Mouse (Mus musculus) intestine, embryonic 16.5 days (tissue): ENCODE data around the gene Aldh3b3. TPM values are rescaled to one million over a fixed set of nuclear protein-coding genes. Genes with fewer than 3 reads are reported as not detected.
A peak's percentile ranks its signal among the peaks of the same experiment; 100 is the strongest.
"Not testable (repeated sequence)": the region's sequence is repeated elsewhere in the genome, so short reads cannot be mapped to it uniquely, and the experiment has no call there.

Experiments
- ATAC-seq: fragments of 200-750 bp; cut with Nextera tagmentation; 2 replicates; pipeline ENCODE4 v1.8.0; 2017; ENCODE audit warnings: moderate TSS enrichment, moderate library complexity
- H3K27ac ChIP-seq: fragments of 300-500 bp; sonication (generic); 2 replicates; pipeline ENCODE4 v1.5.1; 2014; ENCODE audit warnings: mild to moderate bottlenecking, low read length
- H3K27me3 ChIP-seq: fragments of 300-500 bp; sonication (generic); replicated peaks from 2 replicates; pipeline ENCODE4 v1.6.1; 2014; ENCODE audit warnings: low read length, control low read depth, mixed read lengths; ENCODE audit not compliant: control insufficient read depth, insufficient read depth
- H3K36me3 ChIP-seq: fragments of 300-500 bp; sonication (generic); 2 replicates; pipeline ENCODE4 v1.6.1; 2014; ENCODE audit warnings: low read length, control low read depth; ENCODE audit not compliant: control insufficient read depth, insufficient read depth
- H3K4me1 ChIP-seq: fragments of 300-500 bp; sonication (generic); 2 replicates; pipeline ENCODE4 v1.6.1; 2014; ENCODE audit warnings: low read length, control low read depth, mixed read lengths; ENCODE audit not compliant: control insufficient read depth, insufficient read depth
- H3K4me2 ChIP-seq: fragments of 300-500 bp; sonication (generic); 2 replicates; pipeline ENCODE4 v1.6.1; 2014; ENCODE audit warnings: low read depth, low read length, control low read depth
- H3K4me3 ChIP-seq: fragments of 300-500 bp; sonication (generic); 2 replicates; pipeline ENCODE4 v1.5.1; 2014; ENCODE audit warnings: mild to moderate bottlenecking, low read length
- H3K9ac ChIP-seq: fragments of 300-500 bp; sonication (generic); 2 replicates; pipeline ENCODE4 v1.6.1; 2014; ENCODE audit warnings: low read depth, low read length
- H3K9me3 ChIP-seq: fragments of 300-500 bp; sonication (generic); 2 replicates; pipeline ENCODE4 v1.6.1; 2016; ENCODE audit warnings: low read length, control low read depth; ENCODE audit not compliant: control insufficient read depth
- WGBS: fragments of 180-500 bp; shearing (Covaris S2); extraction: QIAGEN DNeasy Blood & Tissue Kit; methylation state at CpG from one replicate; pipeline ENCODE4 v1.1.7; 2014; 5-methylcytosine and 5-hydroxymethylcytosine counted together
- polyA plus RNA-seq: library from polyadenylated mRNA; unstranded; fragments of >200 nt; fragmentation: Nextera tagmentation; extraction: Ambion mirVana; gene quantifications from 2 replicates; pipeline ENCODE4 v1.2.1, GENCODE M21; 2015

Gene Aldh3b3
- polyA plus RNA-seq, 1 experiment from 2014 or later, result not detected

DNA sequence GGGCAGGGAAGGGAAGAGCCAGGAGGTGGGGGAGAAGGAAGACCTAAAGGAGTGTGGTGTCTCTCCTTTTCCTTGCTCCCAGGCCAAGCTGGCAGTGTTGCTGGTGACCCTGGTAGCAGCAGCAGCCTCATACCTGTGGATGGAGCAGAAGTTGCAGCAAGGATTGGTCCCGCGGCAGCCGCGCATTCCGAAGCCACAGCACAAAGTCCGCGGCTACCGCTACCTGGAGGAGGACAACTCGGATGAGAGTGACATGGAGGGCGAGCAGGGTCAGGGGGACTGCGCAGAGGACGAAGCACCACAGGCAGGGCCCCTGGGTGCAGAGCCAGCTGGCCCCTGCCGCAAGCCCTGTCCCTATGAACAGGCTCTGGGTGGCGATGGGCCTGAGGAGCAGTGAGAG lies 9.9 kb upstream of the Aldh3b3 start:
- no peak overlapping the region for H3K4me2 ChIP-seq
- H3K4me3 ChIP-seq, result no peak overlapping the region
- no peaks in the 10 kb centered on the region for H3K9me3 ChIP-seq
- H3K9ac ChIP-seq, result no peak overlapping the region
- no peak for ATAC-seq
- 70% methylated on average over 14 of the region's 14 CpGs for WGBS
- no peaks in the 10 kb centered on the region for H3K36me3 ChIP-seq
- 0 out of 2 replicates have a peak, but pooled peaks cover 3% of the 10 kb centered on the region for H3K4me1 ChIP-seq
- H3K27me3 ChIP-seq, result no peaks in the 10 kb centered on the region
- H3K27ac ChIP-seq, result no peak overlapping the region

DNA sequence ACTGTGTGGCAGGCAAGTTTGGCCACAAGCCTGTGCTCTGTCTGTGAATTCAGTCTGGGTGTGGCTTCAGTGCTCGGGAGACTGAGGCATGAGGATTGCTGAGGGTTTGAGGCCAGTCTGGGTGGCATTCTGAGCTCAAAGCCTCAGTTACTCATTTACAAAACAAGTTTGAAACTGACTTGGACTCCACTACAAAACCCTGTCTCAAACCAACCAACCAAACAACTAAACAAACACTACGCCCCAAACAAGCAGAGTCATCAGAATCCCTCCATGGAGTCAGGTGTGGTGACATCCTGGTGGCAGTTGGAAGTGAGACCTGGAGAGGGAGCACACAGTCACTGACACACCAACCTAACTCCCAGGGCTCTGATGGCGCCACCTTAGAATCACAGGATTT lies 8.1 kb upstream of the Aldh3b3 start:
- Histone ChIP-seq H3K27me3 (no peaks in the 10 kb centered on the region), H3K9ac (no peak overlapping the region), H3K4me3 (no peak overlapping the region), H3K36me3 (no peaks in the 10 kb centered on the region), H3K9me3 (no peaks in the 10 kb centered on the region), H3K4me1 (0 out of 2 replicates have a peak, but pooled peaks cover 3% of the 10 kb centered on the region), H3K27ac (no peak overlapping the region), H3K4me2 (no peak overlapping the region)
- ATAC-seq, result no peak
- 86% methylated on average over 3 of the region's 3 CpGs for WGBS

GRCm38 (mm10) chr19:3951461-3951860 lies 7.0 kb upstream of the Aldh3b3 start:
- Histone ChIP-seq H3K9ac (no peak overlapping the region), H3K4me3 (no peak overlapping the region), H3K36me3 (no peaks in the 10 kb centered on the region), H3K27me3 (no peaks in the 10 kb centered on the region), H3K27ac (no peak overlapping the region), H3K4me1 (peaks cover 3% of the 10 kb centered on the region; the same call in 1 of the 2 replicates), H3K4me2 (no peak overlapping the region), H3K9me3 (no peaks in the 10 kb centered on the region)
- ATAC-seq, result no peak

GRCm38 (mm10) chr19:3952099-3952498 lies 6.3 kb upstream of the Aldh3b3 start:
- Histone ChIP-seq H3K4me2 (no peak overlapping the region), H3K36me3 (no peaks in the 10 kb centered on the region), H3K4me3 (no peak overlapping the region), H3K27ac (no peak overlapping the region), H3K9me3 (no peaks in the 10 kb centered on the region), H3K4me1 (peaks cover 3% of the 10 kb centered on the region; the same call in 1 of the 2 replicates), H3K27me3 (no peaks in the 10 kb centered on the region), H3K9ac (no peak overlapping the region)
- WGBS, result 59% methylated on average over 1 of the region's 1 CpGs
- ATAC-seq, result no peak

GRCm38 (mm10) chr19:3955033-3955432 lies 3.4 kb upstream of the Aldh3b3 start:
- no peak overlapping the region for H3K9ac ChIP-seq
- no peak overlapping the region for H3K4me3 ChIP-seq
- no peaks in the 10 kb centered on the region for H3K36me3 ChIP-seq
- ATAC-seq, result no peak
- WGBS, result 72% methylated on average over 3 of the region's 3 CpGs
- no peak overlapping the region for H3K4me2 ChIP-seq
- peaks cover 3% of the 10 kb centered on the region; the same call in 1 of the 2 replicates for H3K4me1 ChIP-seq
- no peaks in the 10 kb centered on the region for H3K27me3 ChIP-seq
- no peak overlapping the region for H3K27ac ChIP-seq
- no peaks in the 10 kb centered on the region for H3K9me3 ChIP-seq

GRCm38 (mm10) chr19:3955804-3956203 lies 2.6 kb upstream of the Aldh3b3 start:
- Histone ChIP-seq H3K9me3 (no peaks in the 10 kb centered on the region), H3K9ac (no peak overlapping the region), H3K27ac (no peak overlapping the region), H3K4me1 (peaks cover 3% of the 10 kb centered on the region; the same call in 1 of the 2 replicates), H3K36me3 (no peaks in the 10 kb centered on the region), H3K4me3 (no peak overlapping the region), H3K27me3 (no peaks in the 10 kb centered on the region), H3K4me2 (no peak overlapping the region)
- WGBS, result 31% methylated on average over 4 of the region's 4 CpGs
- ATAC-seq, result peak; percentile 80

DNA sequence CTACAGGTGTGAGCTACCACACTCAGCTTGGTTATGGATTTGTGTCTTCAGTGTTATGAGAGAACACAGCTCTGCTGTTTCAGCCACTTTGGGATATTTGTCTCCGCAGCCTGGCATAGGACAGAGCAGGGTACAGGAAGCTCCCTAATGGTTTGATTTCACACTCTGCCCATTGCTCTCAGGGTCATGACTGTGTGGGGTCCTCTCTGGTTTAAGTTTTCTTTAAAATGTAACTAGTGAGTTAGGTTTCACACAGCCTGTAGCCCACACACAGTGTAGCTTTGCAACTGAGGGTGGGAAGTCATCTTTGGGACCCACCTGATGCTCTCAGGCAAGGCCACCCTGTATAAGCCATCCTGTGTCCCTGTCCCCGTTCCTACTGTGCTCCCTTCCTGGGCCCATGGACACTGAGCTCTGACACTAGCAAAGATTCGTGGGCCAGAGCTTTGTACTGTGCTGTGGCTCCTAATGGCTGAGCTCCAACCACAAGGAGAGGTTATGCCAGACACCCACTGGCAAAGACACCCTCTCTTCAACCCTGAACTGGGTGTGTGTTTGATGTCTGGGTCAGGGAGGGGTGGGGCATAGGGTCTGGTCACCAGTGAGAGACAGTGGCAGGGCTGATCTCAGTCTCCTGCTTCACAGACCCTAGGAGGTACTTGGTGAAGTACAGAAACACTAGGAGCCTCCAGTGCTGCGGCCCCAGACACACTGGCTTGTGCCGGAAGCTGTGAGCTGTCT lies 979 bp upstream of the Aldh3b3 start:
- not testable (repeated sequence) for H3K27ac ChIP-seq, ATAC-seq, H3K4me1 ChIP-seq, H3K9ac ChIP-seq, H3K27me3 ChIP-seq, H3K9me3 ChIP-seq, H3K4me3 ChIP-seq, H3K36me3 ChIP-seq, H3K4me2 ChIP-seq
- 78% methylated on average over 5 of the region's 5 CpGs for WGBS

DNA sequence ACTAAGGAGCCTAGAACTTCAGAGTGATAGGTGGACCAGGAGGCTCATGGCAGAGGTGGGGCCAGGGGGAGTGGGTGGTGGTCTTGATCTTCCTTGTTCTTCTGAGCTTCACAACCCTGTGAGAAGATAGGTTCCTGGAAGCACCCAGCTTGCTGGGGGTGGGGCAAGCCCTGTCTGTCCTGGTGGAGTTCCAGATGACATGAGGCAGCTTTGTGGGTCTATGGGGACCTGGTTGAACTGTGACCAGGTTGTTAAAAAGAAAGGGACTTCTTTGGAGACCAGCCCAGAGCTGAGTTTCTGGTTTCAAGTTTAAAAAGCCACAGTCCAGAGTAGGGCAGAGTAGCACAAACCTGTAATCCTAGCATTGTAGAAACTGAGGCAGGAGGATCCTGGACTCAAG lies 585 bp downstream of the Aldh3b3 start:
- H3K27me3 ChIP-seq, result no peaks in the 10 kb centered on the region
- H3K27ac ChIP-seq, result no peak overlapping the region
- no peak overlapping the region for H3K9ac ChIP-seq
- no peak for ATAC-seq
- H3K36me3 ChIP-seq, result no peaks in the 10 kb centered on the region
- no peak overlapping the region for H3K4me3 ChIP-seq
- H3K9me3 ChIP-seq, result no peaks in the 10 kb centered on the region
- no peak overlapping the region for H3K4me2 ChIP-seq
- peaks cover 3% of the 10 kb centered on the region; the same call in 1 of the 2 replicates for H3K4me1 ChIP-seq

GRCm38 (mm10) chr19:3960211-3960610 lies 1.8 kb downstream of the Aldh3b3 start:
- WGBS, result 85% methylated on average over 5 of the region's 5 CpGs
- Histone ChIP-seq H3K9me3 (no peaks in the 10 kb centered on the region), H3K36me3 (no peaks in the 10 kb centered on the region), H3K9ac (no peak overlapping the region), H3K4me2 (no peak overlapping the region), H3K27ac (no peak overlapping the region), H3K4me3 (no peak overlapping the region), H3K27me3 (no peaks in the 10 kb centered on the region), H3K4me1 (peaks cover 3% of the 10 kb centered on the region; the same call in 1 of the 2 replicates)
- no peak for ATAC-seq

- H3K9me3 ChIP-seq, H3K36me3 ChIP-seq, ATAC-seq, H3K4me2 ChIP-seq, H3K27me3 ChIP-seq, H3K4me3 ChIP-seq, H3K4me1 ChIP-seq, H3K9ac ChIP-seq, H3K27ac ChIP-seq: not testable (repeated sequence)
- 81% methylated on average over 6 of the region's 6 CpGs for WGBS
These were observed 3.4 kb downstream of the Aldh3b3 start for GRCm38 (mm10) chr19:3961805-3962204.
